Mouse (Mus musculus) gastrocnemius, postnatal 4 days (tissue): ENCODE measurements around the gene Nppa. TPM values are rescaled to one million over a fixed set of nuclear protein-coding genes. Genes with fewer than 3 reads are reported as not detected.
"Not testable (repeated sequence)": the region's sequence is repeated elsewhere in the genome, so short reads cannot be mapped to it uniquely, and the experiment has no call there.

Experiments
- DNase-seq, 2 experiments: peaks; one replicate each; pipeline ENCODE4 v3.0.0; 2021 to 2022; ENCODE audit warnings: low spot score in 2 of 2, mixed read lengths in 2 of 2
- total RNA-seq, 2 experiments: library from RNA; stranded (reverse); gene quantifications; 2 replicates each; pipeline ENCODE4 v1.2.3; 2021

Gene Nppa
- total RNA-seq, 2 experiments from 2014 or later = not detected

DNA sequence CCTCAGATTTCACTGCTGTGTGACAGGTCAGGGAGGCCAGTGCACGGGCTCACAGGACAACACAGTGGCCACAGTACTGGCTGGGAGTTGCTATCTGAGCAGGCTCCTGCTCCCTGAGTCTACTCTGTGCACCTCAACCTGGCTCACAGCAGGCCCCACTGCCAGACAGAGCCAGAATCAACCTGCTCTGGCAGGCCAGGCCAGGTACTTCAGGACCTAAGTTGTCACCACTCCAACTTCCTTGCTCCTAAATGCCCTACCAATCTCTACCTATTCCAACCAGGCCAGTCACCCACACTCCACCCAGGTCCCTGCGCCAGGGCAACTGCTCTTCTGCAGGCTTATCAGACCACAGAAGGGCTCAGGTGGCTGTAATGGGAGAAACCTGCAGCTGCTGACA is 9.1 kb downstream of the Nppa start:
- no peak for DNase-seq

DNA sequence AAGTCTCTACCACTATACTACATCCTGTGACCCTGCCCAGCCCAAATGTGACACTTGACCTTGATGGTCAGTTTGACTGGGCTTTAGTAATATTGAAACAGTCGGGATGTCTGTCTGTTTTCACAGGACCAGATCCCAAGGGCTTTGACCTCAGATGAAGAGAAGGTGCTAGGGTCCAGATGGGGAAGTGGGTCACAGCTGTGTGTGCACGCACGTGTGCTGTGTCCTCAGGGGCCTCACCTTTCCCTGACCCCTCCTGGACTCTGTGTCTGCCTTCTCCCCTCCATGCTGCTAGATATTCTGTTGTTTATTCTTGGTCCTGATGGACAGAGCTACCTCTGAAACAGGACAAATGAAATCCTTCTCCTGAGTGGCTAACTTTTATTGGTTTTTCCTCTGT is 10.8 kb downstream of the Nppa start:
- no peak for DNase-seq

DNA sequence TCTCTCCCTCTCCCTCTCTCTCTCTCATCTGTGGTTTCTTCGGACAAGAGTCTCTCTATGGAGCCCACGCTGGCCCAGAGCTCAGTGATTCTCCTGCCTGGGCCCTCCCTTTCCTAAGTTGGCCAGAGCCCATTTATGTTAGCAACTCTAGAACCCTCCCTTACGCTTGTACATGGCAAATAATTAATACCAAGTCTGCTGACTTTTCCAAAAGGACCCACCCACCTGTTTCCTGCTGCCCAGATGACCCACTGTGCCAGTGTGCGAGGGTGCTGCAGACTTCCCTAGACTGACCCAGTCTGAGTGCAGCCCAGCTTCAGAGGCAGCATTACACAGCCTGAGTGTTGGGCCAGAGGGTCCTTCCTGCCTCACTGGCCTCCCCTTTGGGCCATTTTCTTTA is 11.7 kb downstream of the Nppa start:
- no peak for DNase-seq

DNA sequence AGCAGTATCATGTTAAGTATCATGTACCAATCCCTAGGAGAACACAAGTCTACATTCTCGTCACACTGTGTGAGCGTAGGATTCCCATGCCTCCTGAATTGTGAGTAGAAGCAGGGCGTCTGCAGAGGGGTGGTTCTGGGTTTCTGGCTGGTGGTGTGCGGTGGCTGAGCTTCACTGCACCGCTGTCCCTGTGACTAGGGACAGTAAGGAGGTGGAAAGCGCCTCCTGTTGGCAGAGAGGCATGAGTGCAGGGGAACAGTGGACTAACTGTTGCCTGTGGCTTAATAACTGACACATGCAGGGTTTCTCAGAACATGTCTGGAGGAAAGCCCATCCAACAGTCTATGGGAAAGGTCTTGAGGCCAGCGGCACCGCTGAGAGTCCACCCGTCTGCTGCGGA is 14.9 kb downstream of the Nppa start:
- no peak for DNase-seq

DNA sequence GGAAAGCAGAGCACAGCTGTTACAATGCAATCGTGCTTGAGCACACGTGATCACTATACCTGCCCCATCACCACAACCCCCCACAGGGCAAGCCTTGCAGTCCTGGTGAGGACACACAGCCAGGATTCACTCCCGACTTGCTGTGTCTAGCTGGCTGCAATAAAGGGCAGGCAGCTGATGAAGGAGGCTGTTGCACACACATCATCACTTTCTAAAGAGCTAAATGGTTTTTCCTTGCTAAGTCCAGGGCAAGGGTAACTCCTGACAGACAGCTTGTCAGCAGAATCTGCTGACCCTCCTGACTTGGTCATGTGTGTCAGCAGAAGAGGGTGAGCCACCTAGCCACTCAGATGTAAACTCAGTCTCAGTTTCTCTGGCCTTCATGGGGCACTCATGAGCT is 16.5 kb downstream of the Nppa start:
- DNase-seq = no peak

DNA sequence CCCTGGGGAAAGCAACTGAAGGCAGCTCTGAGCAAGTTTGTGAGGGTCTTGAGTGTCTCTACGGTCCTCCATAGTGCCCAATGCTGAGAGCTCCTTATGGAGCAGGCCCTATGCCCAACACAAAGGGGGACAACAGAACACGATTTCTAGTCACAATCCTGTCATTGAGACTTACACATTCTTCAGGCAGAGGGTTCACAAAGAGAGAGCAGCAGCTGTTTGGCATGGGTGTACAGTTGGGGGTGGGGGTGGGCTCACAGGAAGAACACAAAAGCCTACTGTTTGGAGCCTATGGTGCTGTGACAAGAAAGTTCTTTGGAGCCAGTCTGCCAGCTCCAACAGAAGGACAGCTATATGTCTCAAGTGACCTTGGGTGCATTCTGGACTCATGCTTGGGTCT is 17.9 kb downstream of the Nppa start:
- no peak for DNase-seq

DNA sequence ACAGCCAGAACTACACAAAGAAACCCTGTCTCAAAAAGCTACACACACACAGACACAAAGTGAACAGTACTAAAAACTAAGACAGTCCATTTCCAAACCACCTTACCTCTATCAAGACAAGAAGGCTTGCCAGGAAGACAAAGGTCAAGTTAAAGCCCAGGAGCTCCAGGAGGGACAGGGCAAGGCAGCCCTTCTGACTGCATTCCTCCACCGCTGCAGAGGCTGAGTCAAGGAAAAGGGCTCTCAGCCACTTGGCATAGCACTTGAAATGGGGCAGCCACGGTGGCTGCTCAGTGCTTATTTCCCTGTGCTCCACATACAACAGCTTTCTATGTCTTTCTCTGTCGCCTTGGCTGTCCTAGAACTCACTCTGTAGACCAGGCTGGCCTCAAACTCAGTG is 23.5 kb downstream of the Nppa start:
- DNase-seq = no peak

DNA sequence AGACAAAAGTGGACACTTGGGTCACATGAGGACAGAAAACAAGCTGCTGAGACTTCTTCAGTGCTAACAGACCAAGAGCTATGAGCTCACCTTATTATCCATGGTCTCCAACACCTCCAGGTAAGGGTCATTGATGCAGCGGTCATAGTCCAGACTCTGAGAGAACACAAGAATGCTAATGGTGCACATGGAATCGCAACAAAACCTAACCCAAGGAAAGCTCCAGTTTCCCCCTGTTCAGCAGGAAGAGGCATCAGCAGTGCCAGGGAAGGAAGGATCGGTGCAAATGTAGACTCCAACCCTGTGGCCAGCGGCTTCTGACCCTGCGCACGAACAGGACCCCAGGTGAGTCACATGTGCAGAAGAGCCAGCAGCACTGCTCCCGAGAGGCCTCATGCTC is 28.8 kb downstream of the Nppa start:
- DNase-seq = no peak

DNA sequence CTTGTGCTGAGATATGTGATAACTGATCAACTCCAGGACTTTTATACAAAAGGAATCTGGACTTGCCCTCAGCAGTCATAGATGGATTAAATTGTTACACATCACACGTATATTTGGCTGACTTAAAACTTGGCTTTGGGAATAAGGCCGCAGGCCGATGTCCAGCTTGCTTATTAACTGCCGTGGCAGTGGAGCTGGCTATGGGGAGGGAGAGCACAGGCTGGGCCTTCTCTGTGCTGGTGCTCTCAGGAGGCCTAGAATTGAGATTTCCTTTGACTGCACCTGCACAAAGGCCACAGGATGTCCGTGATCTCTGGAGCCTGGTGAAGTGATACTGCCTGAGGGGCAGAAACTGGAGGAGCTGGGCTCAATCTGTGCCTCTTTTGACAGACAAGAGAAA is 30.0 kb downstream of the Nppa start:
- DNase-seq = no peak

DNA sequence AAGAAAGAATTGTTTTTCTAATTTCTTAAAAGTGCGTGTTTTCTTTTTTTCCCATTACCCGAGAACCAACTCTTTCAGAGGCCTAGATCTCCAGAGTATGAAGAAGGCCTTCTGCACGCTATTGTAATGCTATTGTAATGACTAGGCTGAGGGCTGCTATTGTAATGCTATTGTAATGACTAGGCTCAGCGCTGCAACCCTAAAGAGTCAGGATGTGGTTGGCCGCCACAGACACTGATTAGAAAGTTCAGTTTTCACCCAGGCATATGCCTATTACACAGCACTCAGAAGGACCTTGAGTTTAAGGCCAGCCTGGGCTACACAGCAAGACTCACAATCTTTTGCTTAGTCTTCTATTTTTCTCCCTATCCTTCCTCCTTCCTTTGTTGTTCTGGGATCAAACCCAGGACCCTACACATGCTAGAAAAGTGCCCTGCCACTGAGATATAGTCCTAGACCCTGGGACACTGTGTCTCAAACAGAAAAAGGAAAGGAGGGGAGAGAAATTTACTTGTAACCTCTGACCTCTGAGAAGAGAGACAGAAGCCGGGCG is 33.4 kb downstream of the Nppa start:
- DNase-seq = no peak

DNA sequence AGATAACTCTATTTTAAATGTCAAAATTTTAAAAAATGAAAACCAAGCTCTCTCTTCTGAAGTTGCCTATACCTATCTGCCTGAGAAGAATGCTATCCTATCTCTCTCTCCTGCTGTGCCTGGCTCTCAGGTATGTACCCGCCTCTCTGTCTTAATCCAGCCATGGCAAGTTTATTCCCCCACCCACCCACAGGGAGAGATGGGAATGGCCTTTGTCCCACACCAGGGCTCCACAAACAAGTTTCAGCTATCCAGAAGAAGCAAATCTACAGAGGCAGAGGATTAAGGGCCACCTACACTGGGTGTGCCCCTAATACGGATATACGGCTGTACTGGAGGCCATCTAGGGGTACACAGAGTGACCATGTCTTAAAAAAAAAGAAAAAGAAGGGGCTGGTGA is 34.9 kb downstream of the Nppa start:
- DNase-seq = no peak

DNA sequence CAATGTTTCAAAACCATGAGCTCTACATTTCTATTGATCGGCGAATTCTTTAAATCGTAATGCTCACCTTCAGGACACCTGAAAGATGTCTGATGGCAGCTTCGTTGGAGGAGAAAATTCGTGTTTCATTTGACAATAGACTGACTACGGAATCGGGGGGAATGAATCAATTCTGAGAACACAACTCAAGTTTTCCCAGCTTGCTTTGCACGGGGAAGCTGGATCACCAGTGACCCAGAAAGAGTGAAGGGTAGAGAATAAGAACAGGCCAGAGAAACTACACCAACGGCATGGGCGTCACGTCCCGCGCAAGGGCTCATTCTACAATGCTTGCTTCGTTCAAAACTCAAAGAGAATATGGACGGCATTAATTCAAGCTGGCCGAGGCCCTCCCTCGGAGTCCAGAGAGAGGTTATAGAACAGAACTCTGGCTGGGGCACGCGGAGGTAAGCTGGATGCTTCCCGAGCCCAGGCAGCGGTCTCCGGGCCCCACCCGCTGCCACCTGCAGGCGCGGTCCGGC is 37.6 kb downstream of the Nppa start:
- no peak for DNase-seq

DNA sequence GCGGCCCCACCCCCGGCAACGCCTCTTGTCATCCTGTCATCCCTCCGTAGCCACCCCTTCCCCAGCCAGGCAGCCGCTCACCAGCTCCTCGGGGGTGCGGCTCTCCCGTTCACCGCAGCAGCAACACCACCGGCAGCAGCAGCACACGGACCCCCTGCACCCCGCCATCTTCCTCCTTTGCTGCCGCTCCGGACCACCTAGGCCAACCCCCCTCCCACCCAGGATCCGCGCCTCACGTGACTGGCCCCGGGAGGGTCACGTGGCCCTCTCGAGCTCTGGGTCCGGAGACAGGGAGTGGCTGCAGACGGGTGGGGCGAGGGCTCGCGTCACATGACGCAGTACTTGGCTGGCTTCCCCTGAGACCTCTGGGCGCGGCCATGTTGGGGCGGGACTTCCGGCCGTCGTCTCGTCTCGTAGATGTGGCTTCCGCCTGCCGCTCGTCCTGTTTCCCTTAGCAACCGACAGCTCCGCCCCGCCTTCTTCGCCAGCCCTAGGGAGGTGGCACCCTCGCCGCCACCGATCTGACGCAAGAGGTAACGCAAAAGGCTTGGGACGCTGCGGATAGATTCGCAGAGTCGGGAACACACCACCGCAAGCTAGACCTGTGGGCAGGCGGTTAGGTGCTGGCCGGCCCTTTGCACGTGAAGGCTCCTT is 38.2 kb downstream of the Nppa start, which contains the start of the genes Clcn6 and Mthfr:
Clcn6 (minus strand) TSS at position 222 of the 654 bp plus-strand sequence.
Mthfr (plus strand) TSS at position 478 of the 654 bp plus-strand sequence.
- DNase-seq = peak; percentile 99

DNA sequence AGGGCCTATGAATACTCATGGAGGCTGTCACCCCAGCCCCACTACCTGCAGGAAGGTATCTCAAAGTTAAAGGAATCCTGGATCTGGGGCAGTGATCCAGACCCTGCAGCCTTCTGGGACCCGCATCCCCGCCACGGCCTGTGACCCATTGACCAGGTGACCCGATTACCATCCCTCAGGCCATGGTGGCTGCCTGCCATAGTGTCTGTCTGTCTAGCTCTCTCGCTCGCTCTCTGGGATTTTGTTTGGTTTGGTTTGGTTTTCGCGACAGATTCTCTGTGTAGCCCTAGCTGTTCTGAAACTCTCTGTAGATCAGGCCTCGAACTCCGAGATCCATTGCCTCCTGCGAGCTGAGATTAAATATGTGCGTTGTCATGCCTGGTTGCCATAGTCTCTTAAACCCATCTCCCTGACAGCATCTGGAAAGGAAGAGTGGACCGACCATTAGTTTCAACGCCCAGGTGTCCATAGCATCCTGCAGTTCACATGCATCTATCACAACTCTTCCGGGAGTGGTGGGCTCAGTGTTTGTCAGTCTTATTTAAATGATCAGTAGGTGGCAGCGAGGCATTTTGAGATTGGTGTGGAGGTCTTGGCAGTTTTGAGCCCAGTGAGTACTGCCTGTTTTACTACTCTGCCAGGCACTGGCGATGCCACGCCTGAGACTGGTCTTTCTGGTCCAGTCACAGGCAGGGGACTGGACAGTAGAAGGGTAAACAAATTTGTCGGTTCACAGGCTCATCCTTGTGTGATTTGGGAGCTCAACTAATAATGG is 38.9 kb downstream of the Nppa start:
- DNase-seq = no peak

DNA sequence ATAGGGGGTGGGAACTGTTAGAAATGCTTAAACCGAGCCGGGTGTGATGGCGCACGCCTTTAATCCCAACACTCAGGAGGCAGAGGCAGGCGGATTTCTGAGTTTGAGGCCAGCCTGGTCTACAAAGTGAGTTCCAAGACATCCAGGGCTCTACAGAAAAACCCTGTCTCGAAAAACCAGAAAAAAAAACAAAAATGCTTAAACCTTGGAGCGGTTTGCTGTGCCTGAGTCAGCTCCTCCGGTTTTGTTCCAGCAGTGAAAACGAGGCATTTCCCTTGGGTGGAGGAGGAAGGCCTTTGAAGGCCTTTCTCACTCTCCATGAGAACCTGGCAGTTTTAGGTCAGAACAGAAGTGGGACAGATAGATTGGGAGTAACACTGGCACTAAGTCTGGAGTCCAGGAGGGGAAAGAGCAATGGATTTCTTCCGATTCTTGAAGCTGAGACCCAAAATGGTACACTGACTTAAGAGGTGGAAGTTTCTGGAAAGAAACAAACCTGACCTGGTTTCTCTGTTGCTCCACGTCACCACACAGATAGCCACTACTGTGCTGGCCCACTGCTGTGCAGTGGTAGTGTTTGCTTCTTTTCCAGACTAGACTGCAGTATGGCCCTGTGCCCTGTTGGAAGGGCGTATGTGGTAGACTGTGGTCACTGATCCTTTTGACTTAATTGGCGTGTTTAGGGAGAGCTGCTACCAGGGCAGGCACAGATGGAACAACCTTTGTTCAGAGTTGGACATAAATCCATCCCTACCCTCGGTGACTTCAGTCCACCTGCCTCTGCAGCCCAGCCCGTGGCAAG is 39.7 kb downstream of the Nppa start:
- DNase-seq = no peak

DNA sequence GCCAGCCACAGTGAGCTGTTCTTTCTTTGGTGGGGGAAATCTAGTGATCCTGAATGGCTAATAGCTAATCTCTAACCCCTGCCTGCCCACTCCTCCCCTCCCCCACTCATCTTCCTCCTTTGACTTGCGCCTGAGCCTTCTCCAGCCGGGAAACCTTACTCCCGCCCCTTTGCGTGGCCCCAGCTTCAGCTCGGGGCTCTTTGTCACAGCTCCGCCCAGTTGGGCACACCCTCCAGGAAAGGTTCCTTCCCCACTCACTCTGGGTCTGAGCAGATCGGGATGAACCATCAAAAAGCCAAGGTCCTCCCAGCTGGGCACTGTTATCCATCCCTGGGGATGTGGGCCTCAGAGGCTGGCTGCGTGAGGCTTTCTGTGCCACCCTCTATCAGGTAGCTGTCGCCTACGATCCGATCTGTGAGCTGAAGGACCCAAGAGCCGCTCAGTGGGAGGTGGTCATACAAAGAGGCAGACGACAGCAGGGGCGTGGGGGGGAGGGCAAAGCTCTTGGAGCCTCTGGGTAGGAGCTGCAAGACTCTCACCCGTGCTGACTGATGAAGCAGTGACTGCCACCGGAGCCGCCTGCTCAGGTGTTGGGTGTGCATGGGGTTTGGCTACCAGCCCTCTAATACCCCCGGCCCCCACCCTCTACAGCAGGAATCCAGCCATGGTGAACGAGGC is 40.5 kb downstream of the Nppa start:
- peak; percentile 50 to 80 for DNase-seq

DNA sequence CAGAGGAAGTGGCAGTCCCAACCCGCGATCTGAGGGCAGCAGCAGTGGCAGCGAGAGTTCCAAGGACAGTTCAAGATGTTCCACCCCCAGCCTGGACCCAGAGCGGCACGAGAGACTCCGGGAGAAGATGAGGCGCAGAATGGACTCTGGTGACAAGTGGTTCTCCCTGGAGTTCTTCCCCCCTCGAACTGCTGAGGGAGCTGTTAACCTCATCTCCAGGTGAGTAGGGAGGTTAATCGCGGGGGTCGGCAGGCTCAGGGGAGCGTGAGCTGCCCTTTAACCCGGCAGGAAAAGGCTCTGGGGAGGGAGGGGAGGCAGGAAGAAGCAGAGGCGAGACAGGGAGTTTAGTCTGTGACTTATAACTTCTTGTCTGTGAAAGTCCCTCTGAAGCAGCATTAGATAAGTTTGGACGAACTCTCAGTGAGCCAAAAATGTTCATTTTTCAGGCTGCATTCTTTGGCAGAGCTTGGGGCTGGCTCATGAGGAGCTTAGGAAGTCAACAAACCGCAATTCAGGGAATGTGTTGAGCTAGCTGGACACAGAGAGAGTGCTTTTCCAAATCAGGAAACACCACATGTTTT is 41.2 kb downstream of the Nppa start:
- DNase-seq = peak in 1 of 2 experiments; percentile 39

DNA sequence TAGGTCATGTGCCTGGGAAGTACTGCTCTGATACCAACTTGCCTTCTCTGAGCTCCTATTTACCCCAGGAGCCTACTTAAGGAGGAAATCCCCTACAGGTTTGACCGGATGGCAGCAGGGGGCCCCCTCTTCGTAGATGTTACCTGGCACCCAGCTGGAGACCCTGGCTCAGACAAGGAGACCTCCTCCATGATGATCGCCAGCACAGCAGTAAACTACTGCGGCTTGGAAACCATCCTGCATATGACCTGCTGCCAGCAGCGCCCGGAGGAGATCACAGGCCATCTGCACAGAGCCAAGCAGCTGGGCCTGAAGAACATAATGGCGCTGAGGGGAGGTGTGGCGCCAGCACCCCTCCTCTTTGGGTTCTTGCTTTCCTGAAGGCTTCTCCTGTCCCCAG is 42.8 kb downstream of the Nppa start:
- DNase-seq = not testable (repeated sequence)

DNA sequence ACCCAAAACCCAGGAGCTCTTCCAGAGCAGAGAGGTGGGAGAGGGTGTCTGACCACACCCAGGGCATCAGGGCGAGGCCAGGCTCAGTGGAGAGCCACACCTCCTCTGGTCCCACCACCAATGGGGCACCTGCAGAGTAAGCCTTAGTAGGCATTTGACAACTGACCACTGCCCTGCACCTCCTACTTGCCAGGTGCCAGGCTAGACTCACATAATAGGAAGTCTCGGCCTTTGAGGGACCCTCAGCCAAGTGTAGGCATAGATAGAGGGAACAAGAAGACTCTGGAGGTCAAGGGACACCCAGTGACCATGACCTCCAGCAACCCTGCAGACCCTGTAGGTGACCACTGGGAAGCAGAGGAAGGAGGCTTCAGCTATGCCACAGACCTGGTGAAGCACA is 43.6 kb downstream of the Nppa start:
- no peak for DNase-seq

DNA sequence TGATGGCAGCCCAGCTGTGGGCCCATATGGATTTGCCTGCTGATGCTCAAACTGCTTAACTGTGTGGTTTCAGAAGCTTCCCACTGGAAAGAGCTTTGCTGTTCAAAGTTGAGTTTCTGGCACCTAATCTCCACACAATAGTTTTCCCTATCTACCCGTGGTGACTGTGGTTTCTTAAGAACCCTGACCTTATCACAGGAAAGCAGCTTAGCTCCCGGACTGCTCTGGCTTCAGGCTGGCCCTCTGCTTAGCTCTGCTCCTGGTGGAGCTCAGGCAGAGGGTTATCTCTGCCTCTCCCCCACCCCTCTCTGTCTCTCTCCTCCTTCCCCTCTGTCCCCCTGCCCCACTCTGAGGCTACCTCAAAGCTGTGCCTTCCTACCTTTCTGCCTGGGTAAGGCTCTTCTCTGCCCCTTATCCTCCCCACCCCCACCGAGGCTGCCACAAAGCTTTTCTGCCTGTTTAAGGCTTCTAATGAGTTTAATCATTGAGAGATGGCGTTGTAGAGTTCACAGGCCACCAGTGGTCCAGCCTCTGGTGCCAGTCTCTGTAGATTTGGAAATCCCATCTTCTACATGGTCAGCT is 46.0 kb downstream of the Nppa start:
- no peak for DNase-seq
